Mouse (Mus musculus) T-helper 17 cell (primary cell): ENCODE measurements around the gene Plekhg3.

Experiments
- in situ Hi-C, 2 experiments: fragments of 300-600 bp; cut with MboI, MseI; formaldehyde crosslinking; loops; 1 replicate in 1 of 2; 2 replicates in 1 of 2; pipeline ENCODE4 v1.15.1; 2025; ENCODE audit warnings: high pct_unique_total_duplicates in 2 of 2

Gene Plekhg3

DNA sequence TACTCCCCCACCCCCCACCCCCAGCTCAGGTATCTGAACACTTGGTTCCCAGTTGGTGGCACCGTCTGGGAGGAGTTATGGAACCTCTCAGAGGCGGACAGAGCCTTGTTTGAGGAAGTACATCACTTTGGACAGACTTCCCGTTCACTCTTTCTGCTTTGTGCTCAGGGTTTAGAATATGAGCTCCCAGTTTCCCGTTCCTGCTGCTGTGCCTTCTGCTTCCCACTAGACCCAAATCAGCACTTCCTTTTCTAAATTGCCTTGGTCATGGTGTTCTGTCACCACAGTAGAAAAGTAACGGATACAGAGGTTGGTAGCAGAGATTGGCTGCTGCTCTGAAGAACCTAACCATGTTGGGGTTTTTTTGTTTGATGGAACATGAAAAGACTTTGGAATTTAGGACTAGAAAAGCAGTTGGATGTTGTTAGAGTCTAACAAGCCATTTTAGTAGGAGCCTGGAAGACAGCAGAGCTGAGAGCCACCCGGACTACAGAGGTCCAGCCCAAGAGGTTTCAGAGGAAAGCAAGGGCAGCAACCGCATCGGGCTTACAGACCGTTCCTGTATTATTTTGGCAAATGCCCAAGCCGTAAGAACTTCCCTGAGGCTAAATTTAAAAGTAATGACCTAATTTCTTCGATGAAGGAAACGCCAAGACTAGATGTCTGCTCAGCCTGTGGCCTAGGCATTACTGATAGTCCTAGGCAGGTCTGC, 84.3 kb downstream of the Plekhg3 start:
- in situ Hi-C loops = no loop called here

DNA sequence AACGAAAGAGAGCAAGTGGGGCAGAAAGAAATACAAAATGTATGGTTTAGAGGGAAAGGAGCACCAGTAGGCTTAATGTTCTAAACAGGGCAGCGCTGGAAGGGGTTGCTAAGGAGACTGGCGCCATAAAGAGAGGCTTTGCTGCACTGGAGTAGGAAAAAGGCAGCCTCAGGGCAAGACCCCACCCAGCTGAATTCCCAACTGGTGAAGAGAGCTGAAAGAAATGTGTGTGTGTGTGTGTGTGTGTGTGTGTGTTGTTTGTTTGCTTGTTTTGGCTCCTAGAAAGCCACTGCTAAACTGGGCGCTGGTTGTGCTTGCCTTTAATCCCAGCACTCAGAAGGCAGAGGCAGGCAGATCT, 84.9 kb downstream of the Plekhg3 start:
- in situ Hi-C loops = no loop called here

DNA sequence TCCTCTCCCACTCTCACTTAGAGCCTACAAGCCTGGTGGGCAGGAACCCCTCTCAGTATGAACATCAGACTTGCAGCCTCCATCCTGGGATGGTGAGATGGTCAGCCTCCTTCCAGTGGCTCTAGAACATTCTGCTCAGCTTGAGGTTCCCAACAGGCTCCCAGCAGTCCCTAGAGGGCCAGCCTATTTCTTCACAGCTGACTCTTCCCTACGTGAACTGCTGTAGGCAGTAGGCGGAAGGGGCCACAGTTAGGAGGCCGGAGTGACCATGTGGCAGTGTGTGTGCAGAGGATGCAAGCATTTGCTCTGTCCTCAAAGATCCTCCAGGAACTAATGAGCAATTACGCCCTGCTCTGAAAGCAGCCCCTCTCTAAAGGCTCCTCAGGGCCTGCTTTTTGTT, 87.5 kb downstream of the Plekhg3 start:
- in situ Hi-C loops = no loop called here

DNA sequence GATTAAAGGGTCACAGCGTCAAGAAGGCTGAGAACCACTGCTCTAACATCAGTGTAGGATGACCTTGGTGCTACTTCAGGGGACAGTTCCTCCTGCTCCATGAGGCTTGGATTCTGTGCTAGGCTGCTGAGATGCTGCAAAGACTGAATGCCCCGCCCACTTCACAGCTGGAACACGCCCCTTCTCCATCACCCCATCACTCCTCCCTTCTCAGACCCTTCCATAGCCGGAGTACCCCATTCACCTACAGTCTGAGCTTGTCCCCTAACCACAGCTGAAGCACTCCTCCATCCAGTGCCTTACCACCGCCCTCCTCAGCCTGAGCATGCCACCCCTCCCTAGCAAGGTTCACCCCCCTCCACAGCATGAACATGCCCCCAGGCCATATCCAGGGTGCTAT, 89.2 kb downstream of the Plekhg3 start:
- in situ Hi-C loops = loop anchor here in 1 of 2 experiments (5.0 kb wide), 1 partner anchor 753 kb away; no protein-coding TSS in a partner anchor

DNA sequence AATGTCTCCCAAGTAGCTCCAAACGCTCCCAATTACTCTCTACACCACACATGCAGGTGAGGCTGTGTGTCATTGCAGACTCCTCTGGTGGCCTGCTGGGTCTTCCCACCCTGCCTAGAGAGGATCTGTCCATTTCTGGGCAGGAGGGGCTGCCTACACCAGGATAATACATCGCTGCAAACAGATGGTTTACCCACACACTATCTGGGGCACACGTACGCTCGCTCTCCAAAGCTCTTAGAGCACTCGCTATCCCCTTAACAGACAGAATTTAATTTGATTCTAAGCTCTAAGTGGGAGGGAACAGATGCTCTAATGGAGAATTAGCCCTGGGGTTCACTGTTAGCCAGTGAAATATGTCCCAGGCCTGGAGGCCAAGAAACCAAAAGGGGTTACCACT, 92.7 kb downstream of the Plekhg3 start:
- in situ Hi-C loops = loop anchor here in 1 of 2 experiments (5.0 kb wide), 1 partner anchor 756 kb away; no protein-coding TSS in a partner anchor
